Mouse (Mus musculus) E14TG2a.4 (cell line): Measurements from ENCODE around the gene Akap13.

Experiments used
- CTCF ChIP-seq: conservative IDR thresholded peaks from 2 replicates; pipeline ENCODE4 v1.5.1; 2014; ENCODE audit warnings: low read length
- NANOG ChIP-seq: IDR thresholded peaks from 2 replicates; pipeline ENCODE4 v1.6.1; 2014; ENCODE audit warnings: borderline replicate concordance, low read length, mixed read lengths

GRCm38 (mm10) chr7:75412011-75412510 is 43.3 kb upstream of the Akap13 start:
- no peak for TF ChIP-seq CTCF
- no peak for TF ChIP-seq NANOG
